Mouse (Mus musculus) brain, embryonic 14.5 days (tissue): ENCODE data around the gene Plpp7.

Experiments used
- CTCF ChIP-seq: fragments of 200-500 bp; IDR thresholded peaks from 2 replicates; pipeline ENCODE4 v1.5.1; 2012; ENCODE audit warnings: inconsistent platforms, mild to moderate bottlenecking, moderate library complexity, borderline replicate concordance; ENCODE audit not compliant: insufficient read depth, insufficient read length; ENCODE audit errors: extremely low read depth
- POLR2A ChIP-seq: fragments of 200-500 bp; IDR thresholded peaks from 2 replicates; pipeline ENCODE4 v1.6.1; 2012; ENCODE audit warnings: mild to moderate bottlenecking, inconsistent platforms, borderline replicate concordance; ENCODE audit not compliant: poor library complexity, insufficient read depth, insufficient read length, severe bottlenecking; ENCODE audit errors: extremely low read depth

- TF ChIP-seq CTCF (no peak), POLR2A (no peak)
Measured at GRCm38 (mm10) chr2:32087606-32088005, 7.7 kb upstream of the Plpp7 start.
